Mouse (Mus musculus) gastrocnemius, postnatal 25 days (tissue): ENCODE results near the gene Jam3. TPM values are rescaled to one million over a fixed set of nuclear protein-coding genes. Genes with fewer than 3 reads are reported as not detected.

Experiments used
- DNase-seq: peaks from one replicate; pipeline ENCODE4 v3.0.0; 2022
- long read RNA-seq, 2 experiments: library from polyadenylated mRNA; stranded (forward); transcript quantifications; one replicate each; pipeline ENCODE4 v2.0.0; 2021
- total RNA-seq, 2 experiments: library from RNA; stranded (reverse); gene quantifications; 1 replicate in 1 of 2; 2 replicates in 1 of 2; pipeline ENCODE4 v1.2.3; 2021

The Jam3 gene
- total RNA-seq, result 1 to 10 TPM; 8.5 to 8.6 TPM
- long read RNA-seq, experiment 1, partial matches to known transcripts, result 0 of 7 reads
- long read RNA-seq, experiment 1, other reads (novel, unspliced or antisense), result 3 of 7 reads
- long read RNA-seq, experiment 2, transcript Jam3-201 (9 exons, 1,942 nt), result major isoform, 14 of 18 reads
- long read RNA-seq, experiment 2, partial matches to known transcripts, result 0 of 18 reads
- long read RNA-seq, experiment 2, other reads (novel, unspliced or antisense), result 4 of 18 reads

DNA sequence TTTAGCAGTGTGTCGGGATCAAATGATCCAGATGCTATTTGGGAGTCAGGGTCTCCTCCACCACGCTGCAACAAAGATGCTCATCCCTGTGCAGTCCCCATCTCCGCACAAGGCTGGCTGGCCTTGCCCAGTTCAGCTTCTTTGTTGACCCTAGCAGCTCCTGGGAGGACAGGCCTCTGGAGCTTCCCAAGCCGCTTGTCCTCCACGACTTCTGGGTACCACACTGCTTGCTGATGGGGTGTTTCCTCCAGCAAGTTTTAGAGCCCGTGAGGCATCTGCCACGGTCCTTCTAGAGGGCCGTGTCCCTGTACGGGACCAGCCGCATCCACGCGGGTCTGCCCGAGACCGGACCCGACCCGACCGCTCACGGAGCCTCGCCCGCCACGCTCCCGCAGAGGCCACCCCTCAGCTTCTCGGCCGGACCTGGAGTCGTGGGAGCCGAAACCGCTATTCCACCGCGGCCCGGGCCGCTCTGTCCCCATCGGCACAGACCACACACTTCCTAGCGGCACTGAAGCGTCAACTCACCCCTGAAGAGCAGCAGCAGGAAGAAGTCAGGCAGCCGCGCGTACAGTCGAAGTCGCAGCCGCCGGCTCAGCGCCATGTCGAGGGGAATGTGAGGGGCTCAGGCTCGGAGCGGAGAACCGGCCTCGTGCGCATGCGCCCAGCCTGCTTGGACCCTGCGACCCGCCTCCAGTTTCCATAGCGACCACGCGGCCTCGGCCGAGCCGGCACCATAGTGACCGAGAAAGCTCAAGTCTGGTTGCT, at the start of gene Jam3:
Gene Jam3 (minus strand): TSS at position 659 of the 768 bp plus-strand sequence.
- peak; percentile 86 for DNase-seq

GRCm38 (mm10) chr9:27204201-27204600, 49.0 kb upstream of the Jam3 start:
- DNase-seq, result no peak

DNA sequence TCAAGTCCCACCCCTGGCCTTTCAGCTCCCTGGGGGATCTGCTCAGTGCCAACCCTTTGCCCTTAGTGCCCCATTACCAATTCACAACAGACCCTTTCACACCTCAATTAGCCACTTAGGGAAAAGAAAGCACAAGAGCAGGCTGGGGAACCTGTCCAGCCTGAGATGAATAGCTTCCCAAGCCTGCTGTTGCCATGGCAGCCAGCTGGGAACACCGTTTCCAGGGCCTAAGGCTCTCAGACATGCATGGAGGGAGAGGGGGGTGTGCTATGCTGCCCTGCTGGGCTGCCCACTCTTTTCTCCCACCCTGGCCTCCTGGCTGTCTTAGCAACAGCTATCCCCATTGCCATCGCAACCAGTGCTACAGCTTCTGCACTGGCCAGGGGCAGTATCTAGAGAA, 47.9 kb upstream of the Jam3 start:
- no peak for DNase-seq

DNA sequence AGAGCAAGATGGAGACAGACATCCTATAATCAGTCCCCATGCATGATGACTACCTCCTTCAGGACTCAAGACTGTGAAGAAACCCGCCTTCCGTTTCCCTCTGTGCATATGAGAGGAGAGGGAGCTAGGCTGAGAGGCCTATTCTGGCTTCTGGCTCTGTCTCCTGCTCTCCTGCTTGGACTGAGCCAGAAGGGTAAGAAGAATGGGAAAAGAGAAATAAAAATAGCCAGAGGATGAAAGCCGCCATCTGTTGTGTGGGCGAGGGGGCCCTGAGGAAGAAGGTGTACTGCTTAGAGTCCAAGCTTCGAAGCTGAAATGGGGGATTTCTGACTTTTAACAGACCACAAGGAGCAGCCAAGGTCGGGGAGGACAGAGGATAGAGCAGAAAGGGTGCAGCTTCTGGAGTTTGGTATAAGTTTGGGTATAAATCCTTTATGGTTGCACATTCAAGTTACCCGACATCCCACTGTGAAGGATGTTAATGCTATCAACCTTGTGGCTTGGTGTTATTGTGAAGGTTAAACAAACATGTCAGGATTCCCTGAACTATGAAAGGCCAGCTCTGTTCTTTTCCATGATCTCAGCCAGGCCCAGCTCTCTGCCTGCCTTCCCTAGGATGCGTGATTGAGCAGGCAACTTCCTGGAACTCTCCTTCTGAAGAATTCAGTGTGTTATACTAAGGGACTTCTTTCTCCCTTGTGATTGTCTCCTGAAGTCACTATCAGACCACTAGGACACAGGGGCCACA, 46.4 kb upstream of the Jam3 start:
- no peak for DNase-seq

DNA sequence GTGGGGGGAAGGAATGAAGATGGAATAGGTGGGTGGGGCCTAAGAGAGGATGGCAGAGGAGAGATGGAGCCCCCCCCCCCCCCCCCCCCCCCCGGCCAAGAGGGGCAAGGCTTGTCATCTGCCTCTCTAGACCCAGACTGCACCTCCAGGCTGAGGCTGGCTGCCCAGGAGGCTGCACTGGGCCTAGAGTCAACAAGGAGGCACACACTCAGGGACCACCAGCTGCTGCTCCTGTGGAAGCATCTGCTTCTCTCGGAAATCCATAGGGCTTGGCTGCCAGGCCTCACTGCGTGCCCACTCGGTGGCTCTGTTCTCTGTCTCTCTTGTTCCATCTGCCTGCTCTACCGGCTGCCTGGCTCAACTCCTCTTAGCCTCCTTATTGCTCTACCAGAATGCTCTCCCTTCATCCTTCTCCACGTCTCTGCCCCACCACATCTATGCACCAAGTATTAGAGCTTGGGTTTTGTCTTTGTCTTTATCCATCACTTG, 38.4 kb upstream of the Jam3 start:
- no peak for DNase-seq

DNA sequence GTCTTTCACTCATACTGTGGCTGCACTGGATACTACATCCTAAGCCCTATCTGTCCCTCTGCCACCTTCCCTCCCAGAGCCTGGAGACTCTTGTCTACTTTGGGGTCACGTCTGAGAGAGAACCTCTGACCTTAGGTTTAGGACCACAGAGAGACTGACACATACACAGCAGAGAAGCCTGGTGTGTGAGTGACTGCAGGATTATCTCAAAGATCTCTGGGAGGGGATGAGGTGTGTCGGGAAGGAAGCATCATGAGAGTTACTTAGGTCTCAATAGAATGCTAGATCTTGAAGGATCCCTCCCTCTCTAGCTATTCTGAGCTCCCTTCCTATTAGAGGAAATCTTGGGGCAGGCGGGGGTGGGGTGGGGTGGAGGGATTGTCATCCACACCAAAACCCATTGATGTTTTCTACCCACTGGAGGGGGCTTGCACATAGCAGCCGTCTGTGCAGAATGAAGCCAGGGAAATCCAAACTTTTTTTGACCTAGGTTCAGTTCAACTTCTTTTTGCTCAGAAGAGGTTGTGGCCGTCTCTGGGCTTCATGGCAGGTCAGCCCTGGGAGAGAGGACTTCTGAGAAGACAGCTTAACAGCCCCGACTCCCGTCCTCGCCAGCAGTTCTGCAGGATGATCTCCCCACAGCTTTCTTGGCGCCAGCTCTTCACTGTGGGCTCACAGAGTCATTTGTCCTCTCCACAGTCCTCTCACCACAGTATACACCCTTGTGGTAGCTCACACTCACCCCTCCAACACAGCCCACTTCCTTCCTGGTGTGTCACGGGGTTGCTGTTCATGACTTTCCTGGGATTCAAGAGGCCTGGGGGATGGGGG, 37.8 kb upstream of the Jam3 start:
- DNase-seq, result no peak

DNA sequence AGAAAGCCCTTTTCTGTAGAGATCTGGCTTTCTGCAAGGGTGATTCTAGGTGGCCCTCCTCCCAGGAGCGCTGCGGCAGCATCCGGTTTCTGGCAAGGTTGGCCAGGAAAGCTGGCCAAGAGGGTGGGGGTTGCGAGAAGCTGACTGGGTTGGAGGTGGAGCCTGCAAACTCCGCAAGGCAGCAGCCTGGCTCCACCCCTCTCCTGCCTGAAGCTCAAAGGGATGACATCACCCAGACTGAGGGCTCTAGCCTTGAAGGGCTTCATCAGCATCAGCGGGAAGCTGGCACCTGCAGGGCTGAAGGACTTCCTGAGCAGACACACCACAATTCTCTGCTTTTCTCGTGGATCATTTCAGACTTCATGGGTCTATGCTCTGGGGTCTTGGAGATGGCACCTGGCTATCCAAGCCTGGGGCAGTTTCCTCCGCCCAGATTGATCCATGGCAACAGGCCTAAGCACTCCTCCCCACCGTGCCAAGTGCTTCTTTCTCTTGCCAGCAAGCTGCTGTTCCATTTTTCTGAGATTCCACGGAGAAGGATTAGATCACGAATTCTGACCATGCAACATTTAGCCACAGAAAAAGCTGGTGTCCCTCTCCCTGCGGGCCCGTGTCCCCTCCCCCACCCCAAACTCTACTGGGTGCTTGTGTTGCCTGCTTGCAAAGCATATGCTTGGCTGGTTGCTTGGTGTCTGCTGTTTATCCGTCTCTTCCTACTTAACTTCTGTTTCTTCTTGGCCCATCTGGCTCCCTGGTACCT, 37.0 kb upstream of the Jam3 start:
- peak; percentile 90 for DNase-seq

- DNase-seq, result no peak
These were observed 36.3 kb upstream of the Jam3 start for GRCm38 (mm10) chr9:27191501-27191981.

- no peak for DNase-seq
These were observed 35.2 kb upstream of the Jam3 start for GRCm38 (mm10) chr9:27190461-27190860.

DNA sequence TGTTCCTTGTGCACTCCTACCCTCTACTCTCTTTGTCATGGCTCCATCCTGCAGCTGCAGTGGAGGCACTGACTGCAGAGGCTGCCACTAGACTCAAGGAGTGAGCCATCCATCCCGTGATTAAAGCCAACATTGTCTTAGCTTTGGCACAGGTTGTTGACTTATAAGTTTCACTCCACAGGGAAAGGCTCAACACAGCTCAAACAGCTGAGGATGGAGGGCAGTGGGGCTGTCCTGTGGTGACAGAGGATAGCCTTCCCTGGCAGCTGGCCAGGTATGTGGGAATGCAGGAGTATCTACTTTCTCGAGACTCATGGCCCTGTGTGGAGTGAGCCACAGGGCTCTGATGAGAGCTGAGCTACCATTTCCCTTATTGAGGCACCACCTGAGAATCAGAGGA, 34.1 kb upstream of the Jam3 start:
- DNase-seq, result peak; percentile 18

- no peak for DNase-seq
These were observed 33.5 kb upstream of the Jam3 start for GRCm38 (mm10) chr9:27188677-27189241.

- DNase-seq, result no peak
These were observed 30.6 kb upstream of the Jam3 start for GRCm38 (mm10) chr9:27185820-27186219.

- DNase-seq, result no peak
These were observed 26.9 kb upstream of the Jam3 start for GRCm38 (mm10) chr9:27182087-27182486.

GRCm38 (mm10) chr9:27180492-27180891, 25.3 kb upstream of the Jam3 start:
- DNase-seq, result no peak

DNA sequence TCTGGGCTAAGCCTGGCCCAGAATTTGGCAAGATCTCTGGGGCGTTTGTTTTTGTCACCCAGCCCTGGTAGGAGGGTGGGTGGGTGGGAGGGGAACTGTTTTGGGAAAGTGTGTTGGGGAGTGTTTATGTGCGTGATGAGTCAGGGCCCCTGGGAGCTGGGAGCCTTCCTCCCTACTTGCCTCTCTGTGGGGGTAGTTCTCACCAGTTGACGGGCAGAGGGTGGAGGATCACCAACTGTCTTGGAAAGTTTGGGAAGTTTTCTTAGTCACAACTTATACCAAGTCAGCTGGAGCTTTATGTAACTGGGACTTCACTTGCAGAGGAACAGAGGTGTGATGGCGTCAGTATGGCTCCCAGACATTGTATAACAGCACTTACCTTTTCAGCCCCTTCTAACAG, 23.7 kb upstream of the Jam3 start:
- no peak for DNase-seq

DNA sequence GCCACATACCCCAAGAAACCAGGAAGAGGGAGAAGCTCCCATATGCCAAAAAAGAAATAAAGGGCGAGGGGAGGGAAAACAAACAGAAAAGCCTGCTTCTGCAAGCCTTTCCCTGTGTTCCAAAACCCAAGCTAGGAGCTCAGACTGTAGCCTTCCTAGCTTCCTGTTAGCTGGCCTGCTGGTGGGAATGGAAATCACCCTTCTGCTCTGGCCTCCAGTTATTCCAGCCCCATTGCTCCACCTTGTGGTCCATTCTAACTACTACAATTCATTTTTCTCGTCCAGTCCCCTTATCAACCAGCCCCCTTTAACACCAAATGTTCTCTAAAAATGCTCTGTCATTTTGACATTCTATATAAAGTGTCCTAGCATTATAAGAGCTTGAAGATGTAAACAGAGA, 20.9 kb upstream of the Jam3 start:
- DNase-seq, result no peak

DNA sequence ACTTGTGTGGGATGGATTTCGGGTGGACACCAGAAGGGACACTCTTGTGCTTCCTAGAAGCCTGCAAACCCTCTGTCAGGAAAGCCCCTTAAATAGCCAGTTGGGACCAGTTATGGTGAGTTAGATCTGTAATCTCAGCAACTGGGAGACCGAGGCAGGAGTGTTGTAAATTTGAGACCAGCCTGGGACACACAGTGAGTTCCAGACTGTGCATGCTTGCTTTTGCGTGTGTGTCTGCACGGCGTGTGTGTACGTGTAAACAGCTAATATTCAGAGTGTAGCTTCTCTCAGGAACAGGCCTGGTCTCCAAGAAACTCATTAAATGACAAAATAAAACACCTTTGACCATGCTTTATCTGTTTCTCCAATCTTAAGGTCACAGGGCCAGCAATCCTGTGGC, 20.5 kb upstream of the Jam3 start:
- no peak for DNase-seq

DNA sequence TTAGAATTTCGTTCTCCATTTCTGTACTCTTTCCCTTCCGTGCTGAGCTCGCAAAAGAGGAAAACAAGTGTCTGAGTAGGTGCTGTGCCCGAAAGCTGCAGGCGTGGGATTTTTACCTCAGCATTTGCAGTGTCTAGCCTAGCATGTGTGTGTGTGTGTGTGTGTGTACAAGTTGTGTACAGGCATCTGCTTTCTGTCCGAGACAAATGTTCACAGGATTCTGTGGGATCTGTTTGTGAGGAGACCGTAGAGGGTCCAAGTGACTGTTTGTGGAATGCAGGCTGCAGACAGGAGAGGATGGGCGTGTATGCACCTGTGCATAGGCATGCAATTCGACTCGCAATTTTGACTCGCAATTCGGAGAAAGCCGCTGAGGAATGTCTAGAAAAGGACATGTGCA, 20.0 kb upstream of the Jam3 start:
- DNase-seq, result no peak

DNA sequence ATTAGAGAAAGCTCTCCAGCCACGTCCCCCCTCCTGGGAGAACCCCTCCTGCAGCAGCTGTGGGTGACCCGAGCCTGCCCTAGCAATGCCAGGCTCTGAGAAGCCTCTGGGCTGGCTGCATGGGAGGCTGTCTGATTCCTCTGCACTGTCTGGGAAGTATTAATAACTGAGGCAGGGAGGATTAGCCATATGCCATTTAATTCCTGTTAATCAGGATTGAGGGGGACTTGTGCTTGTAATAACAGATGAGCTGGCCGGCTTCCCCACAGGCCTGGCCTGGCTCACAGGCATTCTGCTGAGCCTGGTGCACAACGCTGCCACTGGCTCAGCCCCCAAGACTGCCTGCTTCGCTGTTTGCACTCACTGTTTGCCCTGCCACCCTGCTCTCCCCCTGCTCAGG, 18.9 kb upstream of the Jam3 start:
- no peak for DNase-seq

DNA sequence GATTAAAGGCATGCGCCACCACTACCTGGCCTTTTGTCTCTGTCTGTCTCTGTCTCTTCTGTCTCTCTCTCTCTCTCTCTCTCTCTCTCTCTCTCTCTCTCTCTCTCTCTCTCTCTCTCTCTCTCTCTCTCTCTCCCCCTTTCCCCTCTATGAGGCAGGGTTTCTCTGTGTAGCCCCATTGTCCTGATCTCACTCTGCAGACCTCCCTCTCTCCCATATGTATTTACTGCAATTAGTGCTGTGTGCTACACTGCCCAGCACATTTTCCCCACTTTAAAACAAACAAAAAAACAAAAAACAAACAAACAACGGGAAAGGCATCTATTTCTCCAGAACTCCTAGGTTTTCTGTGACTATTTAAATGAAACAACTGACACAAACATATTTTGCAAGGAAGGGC, 18.4 kb upstream of the Jam3 start:
- DNase-seq, result no peak

GRCm38 (mm10) chr9:27172839-27173238, 17.6 kb upstream of the Jam3 start:
- DNase-seq, result no peak
